Mouse (Mus musculus) megakaryocyte-erythroid progenitor cell, adult 5-6 weeks (primary cell): ENCODE results near the gene Fam107a. TPM values are rescaled to one million over a fixed set of nuclear protein-coding genes. Genes with fewer than 3 reads are reported as not detected.

Experiments
- ATAC-seq: replicated peaks from 2 replicates; pipeline ENCODE4 v1.8.0; 2016; ENCODE audit warnings: mild to moderate bottlenecking, inconsistent platforms; ENCODE audit not compliant: severe bottlenecking, poor library complexity, low FRiP score, low TSS enrichment
- total RNA-seq, 2 experiments: library from RNA; stranded (forward) in 1 of 2; stranded (reverse) in 1 of 2; fragments of 200-1000, 215-1000 nt in 1 of 2; fragments of >200 nt in 1 of 2; fragmentation: Nextera tagmentation in 1 of 2; gene quantifications; 2 replicates each; pipeline ENCODE4 v1.2.3; 2014 to 2017

Fam107a gene
- not detected in 2 replicates for total RNA-seq (2014; fragmentation: Nextera tagmentation)
- total RNA-seq (2017), result not detected in 2 replicates

DNA sequence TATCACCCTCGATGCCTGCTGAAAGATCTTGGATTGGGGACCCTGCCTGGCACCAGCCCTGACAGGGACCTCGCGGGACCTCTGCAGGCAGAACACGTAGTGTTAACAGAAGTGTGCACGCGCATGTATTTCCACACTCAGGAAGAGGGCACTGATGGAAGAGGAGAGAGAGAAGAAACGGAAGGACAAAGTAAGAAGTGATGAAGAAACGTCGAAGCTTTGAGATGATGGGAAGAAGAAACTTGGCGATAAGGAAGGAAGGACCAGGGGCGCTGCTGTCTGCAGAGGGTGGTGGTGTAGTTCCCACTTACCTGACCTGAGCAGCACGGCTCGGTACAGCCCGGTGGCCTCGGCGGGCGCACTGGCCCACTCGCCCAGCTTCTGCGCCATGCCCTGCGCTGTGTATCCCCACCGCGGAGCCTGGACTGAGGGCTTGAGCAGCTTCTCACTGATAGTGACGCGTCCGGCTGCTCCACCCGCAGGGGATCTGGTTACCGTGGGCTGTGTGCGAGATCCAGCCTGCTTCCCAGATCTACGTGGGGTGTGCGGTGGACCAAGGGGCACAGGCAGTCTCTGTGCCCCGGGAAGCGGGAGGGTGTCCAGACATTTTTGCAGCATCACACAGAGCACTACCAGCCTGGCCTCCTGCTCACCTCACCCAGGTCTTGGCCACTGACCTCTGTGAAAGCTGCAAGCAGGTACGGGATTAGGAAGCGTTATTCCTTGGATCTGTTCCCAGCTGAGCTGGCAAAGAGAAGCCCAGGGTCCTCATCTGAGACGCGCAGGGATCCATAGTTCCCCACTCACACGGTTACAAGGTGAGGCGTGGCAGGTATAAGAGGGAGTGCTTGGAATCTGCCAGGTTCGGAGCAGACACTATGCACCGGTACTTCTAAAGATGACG is at the start of gene Fam107a:
Gene Fam107a, minus strand, starts transcription at position 830 of the 904 bp plus-strand sequence.
- ATAC-seq, result no peak; the same call in 1 of the 2 replicates

DNA sequence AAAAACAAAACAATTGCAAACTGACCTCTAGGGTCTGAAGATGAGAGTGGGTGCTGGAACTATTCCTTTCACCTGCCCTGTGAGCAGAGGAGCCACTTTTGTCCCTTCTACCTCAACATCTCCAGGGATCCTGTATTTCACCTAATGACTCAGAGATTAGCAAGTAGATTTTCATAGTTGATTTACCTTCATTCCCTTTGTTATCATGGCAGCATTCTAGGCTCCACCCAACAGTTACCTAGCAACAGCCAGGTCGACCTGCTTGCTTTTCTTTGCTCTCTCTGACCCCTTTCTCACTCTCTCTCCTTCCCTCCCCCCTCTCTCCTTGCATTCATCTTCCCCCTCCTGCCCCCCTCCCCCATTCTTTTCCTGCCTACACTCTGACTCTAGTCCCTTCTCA is 49.3 kb upstream of the Fam107a start:
- no peak for ATAC-seq

DNA sequence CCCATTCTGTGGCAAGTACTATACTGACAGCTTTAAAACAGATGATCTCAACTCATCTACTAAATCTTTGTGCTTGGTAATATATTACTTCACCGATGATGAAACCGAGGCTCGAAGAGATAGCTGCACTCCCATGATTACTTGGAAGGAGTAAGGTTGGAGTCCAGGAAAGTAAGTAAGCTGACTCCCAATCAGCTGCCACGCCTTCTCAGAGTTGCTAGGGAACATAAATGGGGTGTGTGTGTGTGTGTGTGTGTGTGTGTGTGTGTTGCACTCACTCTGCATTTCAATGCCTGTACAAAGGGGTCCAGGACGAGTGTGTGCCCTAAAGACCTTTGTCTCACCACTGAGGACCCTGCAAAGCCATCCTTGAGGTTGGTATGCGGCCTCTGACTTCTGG is 48.0 kb upstream of the Fam107a start:
- no peak for ATAC-seq

DNA sequence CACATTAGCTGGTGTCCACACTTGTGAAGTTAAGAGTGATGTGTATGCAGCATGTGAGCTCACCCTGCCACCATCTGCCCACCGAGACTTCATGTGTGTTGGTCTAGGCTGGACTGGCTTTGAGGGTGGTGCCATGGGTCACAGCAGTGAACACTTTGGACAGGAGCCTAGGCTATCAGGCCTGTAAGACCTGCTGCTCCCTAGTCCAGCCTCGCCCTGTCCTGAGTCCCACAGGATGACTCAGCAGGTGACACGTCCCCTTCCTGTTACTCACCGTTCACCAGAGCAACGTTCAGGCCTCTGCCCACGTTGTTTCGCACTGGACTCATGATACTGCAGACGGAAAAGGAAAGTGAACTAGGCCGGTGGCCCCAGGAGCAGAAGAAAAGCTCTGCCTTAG is 39.0 kb upstream of the Fam107a start:
- peak; percentile 40 for ATAC-seq

DNA sequence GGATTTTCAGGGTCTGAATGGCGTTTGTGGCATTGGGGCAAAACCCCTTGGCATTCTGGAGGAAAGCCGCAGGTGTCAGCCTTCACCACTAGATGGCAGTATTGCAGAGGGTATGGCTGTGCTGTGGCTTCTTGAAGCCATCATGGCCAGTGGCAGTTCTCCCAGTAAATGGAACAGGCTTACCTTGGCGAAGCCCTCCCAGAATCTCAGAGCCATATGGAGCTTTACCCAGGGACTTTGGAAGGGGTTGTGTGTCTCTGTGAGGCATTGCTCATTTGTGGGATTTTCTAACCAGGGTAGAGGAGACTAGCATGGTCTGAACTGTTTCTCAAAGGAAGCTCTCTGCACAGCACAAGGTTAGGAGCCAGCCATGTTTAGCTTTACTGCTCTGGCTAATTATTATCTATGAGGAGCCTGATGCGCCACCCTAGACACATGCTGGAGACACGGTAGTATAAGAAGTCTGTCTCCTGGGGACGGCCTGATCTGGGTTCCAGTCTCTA is 38.2 kb upstream of the Fam107a start:
- peak; percentile 89 for ATAC-seq

DNA sequence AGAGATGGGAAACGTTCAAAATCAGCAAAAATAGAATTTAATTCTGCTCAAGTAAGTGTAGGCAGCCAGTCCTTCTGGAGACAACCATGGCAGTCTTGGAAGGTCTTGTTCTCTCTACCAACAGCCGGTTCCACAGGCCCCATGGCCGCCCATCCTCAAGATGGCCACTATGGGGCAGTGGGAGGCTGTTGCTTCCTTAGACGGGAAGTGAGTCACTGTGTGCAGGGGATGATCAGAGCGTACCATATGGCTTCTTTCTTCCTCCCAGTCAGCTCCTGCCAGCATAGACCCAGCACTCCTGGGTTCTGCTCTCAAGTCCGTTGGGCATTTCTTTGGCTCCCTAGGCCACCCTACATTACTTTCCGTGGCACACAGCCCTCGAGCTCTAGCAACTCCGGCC is 31.1 kb upstream of the Fam107a start:
- no peak for ATAC-seq

DNA sequence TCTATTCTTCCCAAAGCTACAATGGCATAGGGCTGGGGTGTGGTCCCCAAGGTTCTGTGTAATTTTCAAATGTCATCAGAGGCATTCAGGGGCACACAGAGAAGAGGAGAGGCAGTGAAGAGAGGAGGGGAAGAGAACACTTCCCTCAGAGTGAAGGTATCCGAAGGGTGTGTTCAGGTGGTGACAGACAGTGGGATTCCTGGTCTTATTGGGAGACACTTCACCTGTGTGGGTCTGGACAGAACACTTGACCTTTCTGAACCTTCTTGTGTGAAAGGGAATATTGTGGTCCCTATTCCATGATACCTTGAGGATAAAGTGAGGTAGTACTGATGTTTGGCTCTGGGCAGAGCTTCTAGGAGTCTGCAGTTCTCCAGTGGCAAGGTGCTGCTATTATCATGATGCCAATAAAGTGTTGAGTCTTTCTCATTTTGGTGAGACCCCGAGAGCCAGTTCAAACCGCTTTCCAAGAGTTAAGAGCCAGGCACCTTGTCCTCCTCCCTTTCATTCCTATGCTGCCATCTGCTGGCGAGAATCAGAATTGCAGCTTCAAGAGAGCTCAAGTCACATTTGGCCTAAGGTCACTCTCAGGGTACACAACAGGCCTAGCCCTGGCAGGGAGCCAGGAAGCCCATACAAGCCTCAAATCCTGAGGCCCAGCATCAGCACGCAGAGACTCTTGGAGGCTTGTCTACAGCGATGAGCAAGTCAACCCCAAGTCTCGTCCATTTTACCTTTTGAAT is 28.6 kb upstream of the Fam107a start:
- peak; percentile 69; the same call in 1 of the 2 replicates for ATAC-seq

DNA sequence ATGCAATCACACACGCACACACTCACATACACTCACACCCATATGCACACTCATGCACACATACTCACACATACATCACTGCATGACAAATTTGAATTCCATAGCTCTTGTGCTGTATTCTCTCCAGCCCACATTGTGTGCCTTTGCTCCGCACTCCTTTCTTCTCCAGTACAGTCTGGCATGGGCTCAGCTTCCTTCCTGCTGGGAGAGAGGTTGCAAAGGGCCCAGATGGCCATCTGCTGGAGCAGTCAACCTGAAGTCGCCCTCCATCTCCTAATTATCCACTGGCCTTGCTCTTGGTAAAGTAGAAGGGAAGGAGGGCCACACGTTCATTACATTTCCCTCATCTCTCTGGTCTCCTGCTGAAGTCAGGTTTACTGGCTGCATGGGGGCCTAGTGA is 27.7 kb upstream of the Fam107a start:
- ATAC-seq, result no peak

DNA sequence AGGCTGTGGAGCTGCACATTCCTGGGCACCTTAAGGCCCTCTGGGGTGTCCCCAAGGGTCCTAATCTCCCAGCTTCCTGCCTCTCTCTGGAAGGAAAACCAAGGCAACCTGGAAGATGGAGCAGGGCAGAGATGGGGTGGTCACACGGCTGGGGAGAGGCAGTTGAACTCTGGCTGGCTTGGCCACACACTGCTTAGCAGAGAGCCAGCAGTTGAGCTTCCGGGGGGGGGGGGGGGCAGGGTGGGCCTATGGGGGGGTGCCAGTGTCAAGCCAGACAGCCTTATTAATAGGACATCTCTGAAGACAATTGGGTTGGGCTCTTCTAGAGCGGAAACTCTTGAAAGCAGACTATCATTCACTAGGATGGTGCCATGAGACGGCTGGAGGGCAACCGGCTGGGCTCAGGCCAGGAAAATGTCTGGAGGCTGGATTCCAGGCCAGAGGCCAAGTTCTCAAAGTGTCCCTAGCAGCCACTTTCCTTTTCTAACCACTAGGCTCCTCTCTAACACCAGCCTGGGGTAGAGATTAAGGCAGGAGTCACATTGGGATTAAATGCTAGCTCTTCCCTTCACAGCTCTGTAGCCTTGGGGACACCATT is 24.8 kb upstream of the Fam107a start:
- ATAC-seq, result no peak

DNA sequence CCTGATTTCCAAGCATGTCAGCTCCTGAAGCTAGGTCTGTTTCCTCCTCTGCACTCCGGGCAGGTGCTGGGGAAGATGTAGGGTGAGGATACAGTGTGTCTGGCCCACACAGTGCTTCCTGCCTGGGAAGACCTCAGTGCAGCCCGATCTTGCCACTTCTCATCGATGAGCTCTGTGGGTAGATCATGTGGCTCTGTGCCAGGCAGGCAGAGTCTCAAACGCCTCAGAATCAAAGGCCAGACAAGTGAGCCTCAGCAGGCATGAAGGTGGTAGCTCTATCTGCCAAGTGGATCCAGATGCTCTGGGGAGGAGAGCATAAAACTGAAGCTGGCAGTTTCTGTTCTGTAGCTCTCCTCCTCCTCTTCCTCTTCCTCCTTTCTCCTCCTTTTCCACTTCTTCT is 22.4 kb upstream of the Fam107a start:
- ATAC-seq, result no peak

DNA sequence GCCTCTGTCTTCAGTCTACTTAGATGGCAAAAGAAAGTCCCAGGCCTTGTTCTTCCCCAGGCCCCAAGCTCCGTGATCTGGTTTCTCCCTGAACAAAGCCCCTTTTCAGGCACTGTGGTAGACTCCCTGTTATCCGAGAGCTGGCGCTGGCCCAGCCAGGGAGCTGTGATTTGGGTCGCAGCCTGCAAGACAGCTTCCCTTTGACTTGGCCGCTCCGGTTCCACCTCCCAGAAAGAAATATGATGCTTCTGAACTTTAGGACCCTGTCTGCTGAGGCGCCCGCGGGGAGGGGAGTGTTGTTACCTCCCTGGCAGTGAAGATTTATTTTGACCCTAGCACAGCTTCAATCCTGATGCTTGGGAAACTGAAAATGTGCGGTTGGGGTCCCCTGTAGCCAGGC is 18.1 kb upstream of the Fam107a start:
- no peak for ATAC-seq

DNA sequence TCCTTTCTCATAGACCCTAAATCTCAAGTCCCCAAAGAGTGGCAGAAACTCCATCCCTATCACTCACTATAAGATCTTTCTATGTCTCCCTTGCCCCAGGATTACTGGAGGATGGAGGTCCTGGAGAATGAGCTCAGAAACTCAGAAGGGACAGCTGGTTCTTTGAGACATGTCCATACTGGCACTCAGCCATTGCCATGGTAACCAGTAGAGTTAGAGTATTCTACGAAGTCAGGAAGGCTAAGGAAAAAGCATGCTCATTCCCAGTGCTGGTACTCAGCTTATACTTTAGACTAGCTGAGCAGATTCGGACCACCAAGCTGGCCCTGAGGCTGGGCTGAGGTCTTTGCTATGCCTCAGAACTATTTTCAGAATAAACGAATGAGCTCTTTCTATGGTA is 16.7 kb upstream of the Fam107a start:
- ATAC-seq, result no peak

DNA sequence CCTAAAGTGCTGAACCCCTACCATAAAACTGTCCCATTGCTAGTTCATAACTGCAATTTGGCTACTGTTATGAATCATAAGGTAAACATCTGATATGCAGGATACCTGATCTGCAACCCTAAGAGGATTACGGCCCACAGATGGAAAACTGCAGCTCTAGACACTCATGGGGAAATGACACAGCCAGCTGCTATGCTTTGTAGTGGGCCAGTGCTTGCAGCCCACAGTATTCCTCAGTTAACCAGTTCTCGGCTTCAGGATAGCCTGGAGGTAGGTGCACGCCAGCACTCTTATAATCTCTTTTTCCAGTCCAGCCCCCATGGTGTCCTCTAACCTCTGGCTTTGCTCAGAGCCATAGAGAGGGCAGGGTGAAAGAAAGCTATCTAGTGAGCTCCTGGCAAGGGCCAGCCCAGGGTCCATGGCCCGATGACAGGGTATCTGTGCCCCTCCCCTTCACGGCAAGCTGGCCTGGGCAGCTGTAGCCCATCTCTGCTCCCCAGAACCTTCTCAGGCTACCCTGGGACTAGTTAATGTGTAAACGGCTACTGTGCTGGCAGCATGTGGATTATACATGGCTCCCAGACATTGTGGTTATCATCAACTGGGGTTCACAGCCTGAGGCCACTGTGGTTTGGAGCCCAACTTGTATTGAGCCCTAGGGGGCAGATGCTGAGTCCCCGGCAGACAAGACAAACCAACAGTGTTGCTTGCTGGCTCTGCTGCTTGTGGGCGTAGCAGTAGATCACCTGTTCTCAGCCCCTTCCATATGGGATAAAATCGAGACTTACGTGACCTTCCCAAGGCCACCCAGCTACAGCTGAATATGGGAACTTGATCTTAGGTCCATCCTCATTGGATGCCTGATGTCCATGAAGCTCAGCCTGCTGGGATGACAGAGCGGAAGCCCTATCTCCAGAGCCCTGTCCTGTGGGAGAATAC is 14.8 kb upstream of the Fam107a start:
- no peak for ATAC-seq

DNA sequence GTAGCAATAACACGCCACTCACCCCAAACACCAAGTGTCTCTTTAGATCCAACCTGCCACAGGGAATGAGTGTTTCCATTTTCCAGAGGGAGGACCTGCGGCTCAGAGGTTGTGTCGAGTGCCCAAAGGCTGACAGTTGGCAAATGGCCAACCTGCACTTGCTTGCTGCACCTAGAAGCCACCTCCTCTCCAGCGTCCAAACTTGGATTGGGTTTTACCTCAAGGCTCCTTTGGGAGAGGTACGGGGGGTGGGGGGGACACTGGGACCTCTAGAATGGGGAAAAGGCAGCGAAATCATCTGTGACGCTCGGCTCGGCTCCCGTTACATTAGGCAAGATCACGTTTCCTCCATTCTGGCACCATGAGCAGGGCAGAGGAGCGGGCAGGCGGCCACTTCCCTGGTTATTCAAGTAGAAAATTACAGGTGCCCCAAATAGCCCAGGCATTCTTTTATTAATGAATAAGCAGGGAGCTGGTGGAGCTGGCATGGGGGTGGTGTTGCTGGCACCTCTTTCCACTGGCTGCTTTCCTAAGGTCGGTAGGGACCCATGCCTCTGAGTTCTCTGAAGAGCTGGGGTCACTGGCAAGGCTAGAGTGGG is 13.6 kb upstream of the Fam107a start:
- ATAC-seq, result no peak

DNA sequence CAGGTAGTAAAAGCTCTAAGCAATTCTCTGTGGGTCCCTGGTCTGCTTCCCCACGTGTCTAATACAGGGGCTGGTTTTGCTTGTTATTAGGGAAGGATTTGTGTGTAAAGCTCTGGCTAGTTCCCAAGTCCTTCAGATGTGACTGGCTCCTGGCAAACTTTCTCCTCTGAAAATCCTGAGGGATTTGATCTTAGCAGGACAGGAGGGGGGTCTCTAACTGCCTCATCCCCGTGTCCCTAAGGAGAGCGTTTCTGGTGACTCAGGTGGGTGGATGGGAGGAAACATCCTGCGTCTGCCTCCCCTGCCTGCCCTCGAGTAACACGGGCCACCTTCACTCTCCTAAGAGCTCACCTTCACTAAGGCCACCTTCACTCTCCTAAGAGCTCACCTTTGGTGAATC is 12.6 kb upstream of the Fam107a start:
- no peak for ATAC-seq

DNA sequence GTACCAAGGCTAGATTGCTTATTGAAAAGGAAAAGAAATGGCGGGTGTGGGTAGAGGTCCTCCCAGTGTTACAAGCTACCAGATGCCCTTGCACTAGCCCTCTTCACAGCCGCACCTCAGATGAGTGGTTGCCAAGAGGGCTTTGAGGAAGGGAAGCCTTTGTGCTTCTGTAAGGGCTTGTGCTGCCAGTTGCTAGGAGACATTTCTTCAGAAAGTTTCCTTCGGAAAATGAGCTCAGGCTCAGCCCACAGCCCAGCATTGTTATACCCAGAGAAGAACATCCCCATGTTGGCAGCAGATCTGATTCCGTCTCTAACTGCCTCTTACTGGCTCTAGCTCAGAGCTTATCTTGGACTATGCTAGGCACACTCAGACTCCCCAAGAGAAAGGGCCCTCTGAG is 11.7 kb upstream of the Fam107a start:
- ATAC-seq, result no peak

DNA sequence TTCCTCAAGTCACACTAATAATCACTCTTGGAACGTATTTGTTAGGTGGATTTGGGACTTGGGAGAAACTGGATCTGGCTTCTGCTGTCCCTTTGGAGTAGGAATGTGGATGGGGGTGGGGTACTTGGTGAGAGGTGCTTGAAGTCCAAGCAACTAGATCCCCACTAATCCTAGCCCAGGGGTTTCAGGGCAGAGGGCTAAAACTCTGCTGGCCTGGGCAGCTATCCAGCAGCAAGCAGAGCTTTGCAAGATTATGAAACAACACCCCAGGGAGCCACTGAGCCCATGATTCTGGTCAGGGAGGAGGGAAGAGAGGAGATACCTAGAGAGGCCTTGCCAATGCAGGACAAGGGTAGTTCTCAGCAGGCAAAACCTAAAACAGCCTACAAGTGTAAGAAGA is 9.5 kb upstream of the Fam107a start:
- no peak for ATAC-seq

DNA sequence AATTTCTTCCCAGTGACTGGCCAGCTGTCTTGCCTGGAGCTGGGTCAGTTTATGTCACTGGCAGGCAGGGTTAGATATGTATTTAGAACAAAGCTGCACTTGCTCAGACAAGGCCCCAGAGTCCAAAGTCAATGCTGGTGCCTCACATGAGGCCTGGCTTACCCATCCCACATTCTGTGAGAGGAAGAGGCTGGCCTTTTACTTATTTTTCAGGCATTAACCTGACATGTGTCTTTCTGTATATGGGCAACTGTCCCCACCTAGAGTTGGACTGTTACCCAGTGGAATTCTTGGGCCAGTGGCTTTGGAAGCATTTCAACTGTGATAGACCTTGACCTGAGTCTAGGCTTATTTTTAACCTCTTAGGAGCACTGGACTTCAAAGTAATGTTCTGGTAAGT is 9.1 kb upstream of the Fam107a start:
- no peak for ATAC-seq

DNA sequence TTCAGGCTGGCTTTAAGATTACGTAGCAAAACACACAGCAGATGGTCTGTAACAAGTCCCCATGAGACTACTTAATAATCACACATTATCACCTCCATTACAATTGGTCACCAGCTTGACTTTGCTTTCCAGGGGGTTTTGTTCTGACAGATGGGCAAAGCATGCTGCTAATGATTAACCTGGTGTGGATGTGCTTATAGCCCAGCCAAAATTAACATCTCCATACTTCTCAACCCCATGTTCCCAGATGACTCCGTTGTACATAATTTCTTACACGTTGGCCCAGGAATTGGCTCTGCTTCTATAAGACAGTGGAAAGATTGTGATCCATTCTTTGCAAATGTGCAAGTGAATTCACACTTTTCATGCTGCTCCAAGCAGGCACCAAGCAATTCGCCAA is 7.9 kb upstream of the Fam107a start:
- ATAC-seq, result no peak
